Mouse (Mus musculus) cerebellum, postnatal 14 days (tissue): ENCODE measurements around the gene Tstd1.

Source experiments
- DNase-seq, 2 experiments: peaks; one replicate each; pipeline ENCODE4 v3.0.0; 2021; ENCODE audit warnings: mixed read lengths in 2 of 2

Tstd1 gene

DNA sequence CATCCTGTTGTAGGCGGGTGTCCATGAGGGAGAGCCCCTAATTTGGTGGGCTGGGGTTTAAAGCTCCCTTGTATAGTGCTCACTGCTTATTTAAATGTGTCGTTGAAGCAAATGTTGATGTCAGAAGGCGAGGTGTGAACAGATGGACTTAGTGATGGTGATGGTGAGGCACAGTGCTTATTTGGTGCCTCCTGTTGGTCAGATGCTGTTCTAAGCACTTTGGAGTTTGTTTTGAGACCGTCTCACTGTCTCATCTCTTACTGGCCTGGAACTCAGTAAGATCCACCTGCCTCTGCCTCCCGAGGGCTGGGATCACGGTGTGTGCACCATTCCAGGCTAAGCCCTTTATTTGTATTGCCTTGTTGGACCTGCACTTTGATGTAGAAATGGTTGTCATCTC, 36.3 kb downstream of the Tstd1 start:
- DNase-seq, result no peak

- DNase-seq, result no peak
Observed at GRCm38 (mm10) chr1:171457568-171457967, 38.9 kb downstream of the Tstd1 start.

GRCm38 (mm10) chr1:171459791-171460190, 41.1 kb downstream of the Tstd1 start:
- peak; percentile 21 to 32 for DNase-seq

- DNase-seq, result no peak
Observed at GRCm38 (mm10) chr1:171460551-171461503, 42.2 kb downstream of the Tstd1 start.

DNA sequence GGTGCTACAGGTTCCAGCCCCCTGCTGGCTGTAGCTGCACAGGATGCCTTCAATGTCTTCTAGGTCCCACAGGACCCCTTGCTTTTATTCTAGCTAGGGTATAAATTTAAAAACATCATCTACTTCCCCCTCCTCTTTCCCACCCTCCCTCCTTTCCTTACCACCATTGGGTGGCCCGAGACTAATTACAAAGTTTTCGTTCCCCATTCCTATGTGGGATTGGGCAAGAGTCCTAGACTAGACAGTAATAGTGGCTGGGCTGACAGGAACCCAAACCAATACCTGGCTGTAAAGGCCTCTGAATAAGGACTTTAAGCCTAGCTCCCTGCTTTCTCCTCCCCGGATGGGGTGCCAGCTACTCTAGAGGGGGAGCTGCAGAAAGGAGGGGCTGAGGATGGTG, 44.5 kb downstream of the Tstd1 start:
- DNase-seq, result no peak

DNA sequence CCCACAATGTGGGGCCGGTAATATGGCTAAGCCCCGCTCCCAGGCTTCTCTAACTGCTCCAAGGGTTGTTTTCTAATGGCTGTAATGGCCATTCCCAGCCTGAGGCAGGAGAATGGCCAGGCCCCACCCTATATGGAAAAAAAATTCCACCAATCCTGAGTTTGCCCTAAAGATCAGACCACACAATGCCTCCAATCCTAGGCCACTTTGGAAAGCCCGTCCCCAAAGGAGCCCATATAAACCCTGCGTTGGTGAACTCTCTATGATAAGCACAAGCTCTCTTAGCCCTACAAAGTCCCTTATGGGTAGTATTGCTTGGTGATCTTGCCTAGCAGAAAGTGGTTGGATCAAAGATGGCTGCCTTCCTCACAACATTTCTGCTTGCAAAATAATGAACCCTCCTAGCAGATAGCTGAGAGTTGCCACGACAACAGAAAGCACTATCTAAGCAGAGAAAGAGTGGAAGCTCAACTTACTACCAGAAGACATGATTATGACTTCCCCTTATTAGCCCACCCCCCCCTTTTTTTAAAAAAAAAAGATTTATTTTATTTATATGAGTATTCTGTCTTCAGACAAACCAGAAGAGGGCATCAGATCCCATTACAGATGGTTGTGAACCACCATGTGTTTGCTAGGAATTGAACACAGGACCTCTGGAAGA, 47.2 kb downstream of the Tstd1 start:
- no peak for DNase-seq

DNA sequence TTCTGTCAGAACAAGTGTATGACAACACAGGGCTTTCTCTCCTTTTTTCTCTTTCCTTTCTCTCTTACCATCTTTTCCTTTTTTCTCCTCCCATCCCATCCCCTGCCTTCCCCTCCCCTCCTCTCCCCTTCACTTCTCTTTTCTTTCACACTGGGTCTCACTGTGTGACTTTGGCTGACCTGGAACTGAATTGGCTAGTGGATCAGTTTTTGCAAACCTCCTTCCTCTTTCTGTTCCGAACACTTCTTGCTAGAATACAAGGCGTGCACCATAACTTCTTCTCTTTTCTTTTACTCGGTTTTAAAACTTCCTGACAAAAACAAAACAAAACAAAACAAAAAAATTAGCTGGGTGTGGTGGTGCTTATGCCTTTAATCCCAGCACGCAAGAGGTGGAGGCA, 47.9 kb downstream of the Tstd1 start:
- DNase-seq, result no peak

DNA sequence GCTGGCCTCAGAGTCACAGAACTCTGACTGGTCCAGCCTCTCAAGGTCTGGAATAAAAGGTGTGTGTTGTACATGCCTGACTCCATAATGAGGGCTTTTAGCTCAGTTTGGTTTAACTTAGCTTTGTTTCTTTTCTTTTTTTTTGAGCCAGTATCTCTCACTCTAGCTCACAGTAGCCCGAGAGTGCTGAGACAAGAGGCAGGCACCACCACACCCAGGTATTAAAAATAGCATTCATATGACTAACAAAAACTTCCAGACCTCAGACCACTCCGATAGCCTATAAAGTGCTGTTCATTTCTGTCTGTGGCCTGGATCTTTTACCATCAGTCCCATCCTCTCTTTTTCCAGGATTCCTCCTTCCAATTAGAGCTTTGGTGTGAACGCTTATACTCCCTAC, 51.0 kb downstream of the Tstd1 start:
- DNase-seq, result no peak
